Mouse (Mus musculus): ENCODE measurements around the gene Hmga1. TPM values are rescaled to one million over a fixed set of nuclear protein-coding genes. Genes with fewer than 3 reads are reported as not detected.

Hmga1 gene
- total RNA-seq, 2 experiments from 2014 or later: 35.2 to 42.0 TPM

- DNase-seq (ENCODE audit: low spot score): no peak
- intact Hi-C loops (cut with DNase I): no loop called here
Measured at GRCm38 (mm10) chr17:27611994-27612393, 55.7 kb downstream of the Hmga1 start.

DNA sequence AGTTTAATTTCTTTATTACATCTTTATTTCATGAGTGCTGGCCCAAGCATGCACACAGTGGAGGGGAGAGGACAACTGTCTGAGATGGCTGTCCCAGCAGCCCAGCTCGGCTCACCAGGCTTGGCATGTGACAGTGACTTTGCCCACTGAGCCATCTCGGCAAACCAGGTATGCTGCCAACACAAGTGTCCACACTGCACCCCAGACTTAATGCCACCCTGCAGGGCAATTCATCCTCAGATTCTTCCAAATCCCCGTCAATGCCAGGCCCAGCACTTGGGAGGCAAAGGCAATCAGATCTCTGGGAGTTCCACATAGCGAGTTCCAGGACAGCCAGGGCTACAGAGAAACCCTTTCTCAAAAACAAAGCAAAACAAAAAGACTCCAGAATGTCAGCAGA lies 56.7 kb downstream of the Hmga1 start:
- intact Hi-C loops (cut with DNase I): no loop called here
- DNase-seq (ENCODE audit: low spot score): no peak

Other genes with a start within 250 kb of the Hmga1 start
- gene Grm4, start 35.1 kb upstream of the Hmga1 start, total RNA-seq (2021): under 1 TPM; 0.11 to 0.44 TPM
- gene AI413582, start 9.3 kb downstream of the Hmga1 start, total RNA-seq (2021): 1 to 10 TPM; 7.3 to 7.7 TPM
- 100 to 1,000 TPM; 343 TPM for gene Nudt3, start 67.0 kb downstream of the Hmga1 start, total RNA-seq (2021)
- gene RPS10-NUDT3, start 78.7 kb downstream of the Hmga1 start, total RNA-seq (2021): under 1 TPM in 1 of 2 experiments, not detected in 1; 0.94 TPM
- 100 to 1,000 TPM; 476 to 516 TPM for gene Rps10, start 80.2 kb downstream of the Hmga1 start, total RNA-seq (2021)
- under 1 TPM; 0.25 to 0.62 TPM for gene Pacsin1, start 99.0 kb downstream of the Hmga1 start, total RNA-seq (2021)
- not detected for gene Spdef, start 172.5 kb downstream of the Hmga1 start, total RNA-seq (2021)

Measured in heart, postnatal 25 days (tissue).